ENCODE assay signal across 13 mouse cellular contexts in genomic region chr5:9707096-9707495, GRCm38 (mm10). TPM values are rescaled to one million over a fixed set of nuclear protein-coding genes. Genes with fewer than 3 reads are reported as not detected.
"Had no signal": no experiment of that assay in that cellular context is flagged by ENCODE, and none has a peak within 500 bp of the region (broad histone marks: within the 10 kb centered on the region; RNA-seq: fewer than 3 reads in every experiment).

No protein-coding gene starts in this region.

- DNase-seq: lung, adult 2 months; lung, postnatal 14 days; lung, postnatal 36 days; midbrain, embryonic 14.5 days; retina, postnatal 1 day; right cerebral cortex, adult 18-20 months; right cerebral cortex, postnatal 25 days; right cerebral cortex, postnatal 4 days; spleen, adult 18-20 months; thymus, adult 18-20 months; thymus, postnatal 14 days; thymus, postnatal 36 days had no signal

RNA-seq across cellular contexts. Expression of gene Grm3, which starts 17.9 kb away (rescaled TPM):
- total RNA-seq: megakaryocyte progenitor cell, adult 5-6 weeks had no signal
